Mouse (Mus musculus) midbrain, embryonic 14.5 days (tissue): ENCODE results near the gene Klf6. TPM values are rescaled to one million over a fixed set of nuclear protein-coding genes. Genes with fewer than 3 reads are reported as not detected.

ENCODE experiments used
- ATAC-seq: fragments of 200-750 bp; cut with Nextera tagmentation; 2 replicates; pipeline ENCODE4 v1.8.0; 2017; ENCODE audit warnings: moderate number of reproducible peaks, moderate library complexity; ENCODE audit not compliant: low FRiP score, low TSS enrichment
- DNase-seq: peaks from one replicate; pipeline ENCODE4 v3.0.0-alpha.2; 2015
- H3K27ac ChIP-seq: fragments of 300-500 bp; sonication (generic); replicated peaks from 2 replicates; pipeline ENCODE4 v1.5.1; 2014; ENCODE audit warnings: mild to moderate bottlenecking, low read depth, low read length, moderate library complexity
- H3K27me3 ChIP-seq: fragments of 300-500 bp; sonication (generic); 2 replicates; pipeline ENCODE4 v1.6.1; 2014; ENCODE audit warnings: low read length, control low read depth, mixed read lengths; ENCODE audit not compliant: control insufficient read depth, insufficient read depth
- H3K36me3 ChIP-seq: fragments of 300-500 bp; sonication (generic); 2 replicates; pipeline ENCODE4 v1.6.1; 2014; ENCODE audit warnings: low read length, control low read depth; ENCODE audit not compliant: control insufficient read depth, insufficient read depth
- H3K4me1 ChIP-seq: fragments of 300-500 bp; sonication (generic); 2 replicates; pipeline ENCODE4 v1.6.1; 2014; ENCODE audit warnings: mild to moderate bottlenecking, antibody characterized with exemption, low read length, control low read depth; ENCODE audit not compliant: control insufficient read depth, insufficient read depth
- H3K4me2 ChIP-seq: fragments of 300-500 bp; sonication (generic); 2 replicates; pipeline ENCODE4 v1.6.1; 2014; ENCODE audit warnings: mild to moderate bottlenecking, low read length, moderate library complexity
- H3K4me3 ChIP-seq: fragments of 300-500 bp; sonication (generic); replicated peaks from 2 replicates; pipeline ENCODE4 v1.5.1; 2014; ENCODE audit warnings: low read depth, low read length
- H3K9ac ChIP-seq: fragments of 300-500 bp; sonication (generic); replicated peaks from 2 replicates; pipeline ENCODE4 v1.6.1; 2014; ENCODE audit warnings: mild to moderate bottlenecking, low read length, moderate library complexity
- H3K9me3 ChIP-seq: fragments of 300-500 bp; sonication (generic); 2 replicates; pipeline ENCODE4 v1.6.1; 2016; ENCODE audit warnings: low read length, control low read depth, mixed read lengths; ENCODE audit not compliant: control insufficient read depth
- WGBS: fragments of 180-500 bp; shearing (Covaris S2); extraction: QIAGEN DNeasy Blood & Tissue Kit; methylation state at CpG from one replicate; pipeline ENCODE4 v1.1.7; 2014; 5-methylcytosine and 5-hydroxymethylcytosine counted together
- microRNA-seq: library from miRNA; unstranded; fragments of <30 nt; microRNA quantifications from one replicate; pipeline ENCODE4, GENCODE M21; 2016
- polyA plus RNA-seq: library from polyadenylated mRNA; unstranded; fragments of >200 nt; fragmentation: Nextera tagmentation; extraction: Ambion mirVana; gene quantifications from 2 replicates; pipeline ENCODE4 v1.2.1, GENCODE M21; 2014

Gene Klf6
- polyA plus RNA-seq, 1 experiment from 2014 or later: 80.4 TPM

DNA sequence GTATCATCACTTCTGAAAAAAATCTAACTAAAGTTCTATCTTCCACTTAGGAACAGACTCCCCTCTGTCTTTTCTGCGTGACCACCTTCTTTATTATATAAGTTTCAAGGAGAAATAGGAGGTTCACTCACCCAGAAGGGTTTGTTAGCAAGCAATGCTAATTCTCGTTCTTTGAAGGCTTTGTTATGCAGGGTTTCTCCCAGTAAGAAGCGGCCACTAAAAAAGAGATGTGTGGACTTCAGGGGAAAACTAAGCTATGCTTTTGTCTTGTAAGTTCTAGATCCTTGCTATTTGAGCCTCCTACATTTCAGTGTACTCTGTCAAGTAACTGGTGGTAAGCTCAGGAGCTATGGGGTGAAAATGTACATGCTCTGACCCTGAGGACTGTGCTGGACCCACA is 38.4 kb downstream of the Klf6 start:
- 42% methylated on average over 3 of the region's 3 CpGs for WGBS

DNA sequence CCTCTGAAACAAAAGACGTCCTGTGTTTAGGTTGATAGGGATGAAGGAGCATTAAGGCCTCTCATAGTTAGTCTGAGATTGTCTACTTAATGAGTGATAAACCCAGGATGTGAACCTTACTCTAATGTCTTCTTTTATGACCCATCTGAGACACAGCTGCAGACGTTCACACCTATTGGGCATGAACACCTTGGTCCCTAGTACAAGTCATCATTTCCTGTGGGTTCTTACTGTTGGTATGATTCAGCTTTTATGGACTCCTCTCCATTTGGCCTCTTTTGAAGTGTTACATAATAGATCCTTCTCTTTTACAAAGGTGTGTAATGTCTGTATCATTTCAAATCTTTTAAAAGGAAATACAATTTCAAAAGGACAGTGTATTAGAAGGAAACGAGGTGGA is 51.9 kb downstream of the Klf6 start:
- Histone ChIP-seq H3K9me3 (no peaks in the 10 kb centered on the region), H3K9ac (no peak overlapping the region), H3K27me3 (no peaks in the 10 kb centered on the region), H3K36me3 (no peaks in the 10 kb centered on the region), H3K4me3 (no peak overlapping the region), H3K4me2 (no peak overlapping the region), H3K27ac (no peak overlapping the region), H3K4me1 (no peaks in the 10 kb centered on the region)
- ATAC-seq: no peak
- DNase-seq: no peak
- 78% methylated on average over 3 of the region's 3 CpGs for WGBS

More for the DNA sequence above, 38.4 kb downstream of the Klf6 start:
- Histone ChIP-seq H3K9me3 (no peaks in the 10 kb centered on the region), H3K27me3 (no peaks in the 10 kb centered on the region), H3K9ac (no peak overlapping the region), H3K36me3 (no peaks in the 10 kb centered on the region), H3K4me2 (no peak overlapping the region), H3K4me3 (no peak overlapping the region), H3K4me1 (no peaks in the 10 kb centered on the region), H3K27ac (no peak overlapping the region)
- ATAC-seq (no peak), DNase-seq (no peak)

GRCm38 (mm10) chr13:5917360-5917759 is 56.1 kb downstream of the Klf6 start:
- Histone ChIP-seq H3K9ac (no peak overlapping the region), H3K4me1 (no peaks in the 10 kb centered on the region), H3K27ac (no peak overlapping the region), H3K9me3 (no peaks in the 10 kb centered on the region), H3K36me3 (no peaks in the 10 kb centered on the region), H3K27me3 (no peaks in the 10 kb centered on the region), H3K4me3 (no peak overlapping the region), H3K4me2 (no peak overlapping the region)
- no peak for DNase-seq
- no peak for ATAC-seq

DNA sequence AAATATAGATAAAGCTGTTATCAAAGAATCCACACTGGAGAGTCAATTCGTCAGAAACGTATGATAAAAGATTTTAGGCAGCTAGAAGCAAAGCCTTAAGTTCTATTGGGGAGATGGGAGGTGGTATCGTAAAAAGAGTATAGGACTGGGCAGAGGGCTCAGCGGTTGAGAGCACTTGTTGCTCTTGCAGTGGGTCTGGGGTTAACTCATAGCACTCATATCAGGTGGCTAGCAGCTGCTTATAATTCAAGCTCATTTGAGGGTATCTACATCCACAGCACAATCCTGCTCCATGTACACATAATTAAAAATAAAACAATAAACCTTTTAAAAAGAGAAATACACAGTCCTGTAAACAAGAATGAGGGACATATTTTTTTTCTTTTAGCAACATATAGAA is 58.7 kb downstream of the Klf6 start:
- Histone ChIP-seq H3K36me3 (no peaks in the 10 kb centered on the region), H3K4me3 (no peak overlapping the region), H3K27me3 (no peaks in the 10 kb centered on the region), H3K9ac (no peak overlapping the region), H3K4me2 (no peak overlapping the region), H3K27ac (no peak overlapping the region), H3K9me3 (no peaks in the 10 kb centered on the region), H3K4me1 (no peaks in the 10 kb centered on the region)
- ATAC-seq: no peak
- no peak for DNase-seq
- 90% methylated on average over 4 of the region's 4 CpGs for WGBS

Small RNA genes within 50 kb of the gene (microRNA-seq; reads per million reads assigned to microRNA genes)
- not detected for gene Gm26043
